ENCODE assay signal across 15 mouse cellular contexts in the genomic region with DNA sequence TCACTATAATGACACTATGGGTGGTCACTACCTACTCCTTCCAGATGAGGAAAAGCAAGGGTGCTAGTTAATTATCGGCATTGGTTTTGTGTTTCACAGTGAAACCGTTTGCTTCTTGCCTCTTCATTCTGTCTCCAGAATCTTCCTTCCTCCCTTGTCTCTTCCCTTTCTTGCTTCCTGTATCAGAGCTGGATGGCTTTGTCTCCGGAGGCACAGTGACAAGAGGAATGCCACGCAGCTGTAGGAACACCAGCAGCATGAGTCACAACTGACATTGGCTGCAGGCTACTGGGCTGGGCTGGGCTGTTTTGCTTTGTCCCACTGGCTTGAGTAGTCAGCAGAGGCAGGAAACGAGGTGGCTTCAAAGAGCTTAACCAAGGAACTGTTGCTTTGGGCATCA. TPM values are rescaled to one million over a fixed set of nuclear protein-coding genes. Genes with fewer than 3 reads are reported as not detected.
DNase-seq lines count a peak whose midpoint lies in the region; TF ChIP-seq lines count a peak whose summit lies in the region.
"Had no signal": no experiment of that assay in that cellular context is flagged by ENCODE, and none has a peak within 500 bp of the region (broad histone marks: within the 10 kb centered on the region; RNA-seq: fewer than 3 reads in every experiment).

No protein-coding gene starts in this region.

- H3K27ac ChIP-seq in layer of hippocampus, adult 2 months, result peak overlapping the region; percentile 85
- H3K27ac ChIP-seq: midbrain, embryonic 10.5 days had no signal

- TF ChIP-seq POLR2A in myocyte (IDR thresholded peaks at IDR 0.05; ENCODE audit: insufficient read length, low read depth), result no peak

- H3K36me3 ChIP-seq in myocyte (ENCODE audit: control insufficient read depth, insufficient read depth), result no peaks in the 10 kb centered on the region
- H3K36me3 ChIP-seq: midbrain, embryonic 10.5 days had no signal

- H3K27me3 ChIP-seq in myocyte (ENCODE audit: control insufficient read depth, insufficient read depth, insufficient read length), result no peaks in the 10 kb centered on the region

- DNase-seq in heart, adult 11 months, result peak; percentile 95
- DNase-seq in heart, postnatal 10 days, result no peak
- no peak for DNase-seq in layer of hippocampus, adult 2 months (ENCODE audit: low spot score in 2 of 2)
- no peak for DNase-seq in layer of hippocampus, postnatal 25 days (ENCODE audit: extremely low spot score in 1 of 2, low spot score in 1 of 2)
- DNase-seq in adipocyte (ENCODE audit: low spot score), result peak; percentile 12
- DNase-seq in spleen, adult 18-20 months, result no peak
- DNase-seq: cerebellum, adult 11 months; right cerebral cortex, postnatal 14 days; thymus, adult 2 months had no signal

- TF ChIP-seq CTCF in layer of hippocampus, adult 2 months (conservative IDR thresholded peaks at IDR 0.05), result no peak

- H3K4me2 ChIP-seq in myocyte (ENCODE audit: low read depth), result peak overlapping the region; percentile 97

- no peak overlapping the region for H3ac ChIP-seq in myocyte (ENCODE audit: control insufficient read depth, insufficient read length)

- H3K79me2 ChIP-seq in myocyte (ENCODE audit: control insufficient read depth, insufficient read depth), result no peaks in the 10 kb centered on the region

- H3K4me3 ChIP-seq in layer of hippocampus, adult 2 months, result peak overlapping the region; percentile 31
- no peak overlapping the region for H3K4me3 ChIP-seq in myocyte
- H3K4me3 ChIP-seq: erythroblast, embryonic 14.5 days; midbrain, embryonic 10.5 days had no signal

- intact Hi-C loops in heart, postnatal 10 days (cut with DNase I), result loop anchor here (10.0 kb wide), 1 partner anchor 521 kb away; no protein-coding TSS in a partner anchor

TF ChIP-seq in myocyte, 11 proteins besides CTCF, POLR2A, EP300 and RAD21:
- TF ChIP-seq MAX (IDR thresholded peaks at IDR 0.05; ENCODE audit: low read depth), result no peak
- TF ChIP-seq TCF3 (IDR thresholded peaks at IDR 0.05; ENCODE audit: insufficient read length, low read depth), result no peak
- peak in 2 of 3 experiments; percentile 37 to 81 for TF ChIP-seq MYOD1 (IDR thresholded peaks at IDR 0.05; ENCODE audit: control insufficient read depth in 1 of 3, insufficient read length in 2 of 3, low read depth in 2 of 3)
- TF ChIP-seq MYOG (IDR thresholded peaks at IDR 0.05; ENCODE audit: control insufficient read depth in 1 of 3, insufficient read depth in 1 of 3, insufficient read length in 2 of 3, low read depth in 2 of 3), result peak in 1 of 3 experiments; percentile 74
- no peak for TF ChIP-seq REST (IDR thresholded peaks at IDR 0.05; ENCODE audit: insufficient read depth, insufficient read length)
- TF ChIP-seq TCF12 (IDR thresholded peaks at IDR 0.05; ENCODE audit: insufficient read depth, poor library complexity, severe bottlenecking), result peak; percentile 18
- no peak for TF ChIP-seq POLR2AphosphoS2 (IDR thresholded peaks at IDR 0.05; ENCODE audit: insufficient read length, low read depth)
- TF ChIP-seq SRF (IDR thresholded peaks at IDR 0.05; ENCODE audit: control insufficient read depth, insufficient read length, low read depth), result no peak
- no peak for TF ChIP-seq CEBPB (IDR thresholded peaks at IDR 0.05; ENCODE audit: insufficient read depth, poor library complexity, severe bottlenecking)

RNA-seq across cellular contexts. Expression of a gene that starts 6.4 kb away (rescaled TPM):
- under 1 TPM; 0.12 to 0.14 TPM for total RNA-seq in heart, postnatal 10 days (2021)
- total RNA-seq in layer of hippocampus, adult 2 months (2021), result 1 to 10 TPM; 4.2 to 5.3 TPM
- total RNA-seq in layer of hippocampus, postnatal 25 days (2021), result 1 to 10 TPM; 4.5 to 5.1 TPM
- polyA plus RNA-seq in myocyte (2012; fragmentation: generic; extraction: Trizol), result 0.50 TPM
- total RNA-seq: CH12.LX; granulocyte monocyte progenitor cell, adult 5-6 weeks; liver, adult 2 months had no signal

Comparison
In these comparisons a context has a peak if more than half of its experiments do, and no peak if none do; other contexts are left out.
1. DNase-seq: peak in heart, adult 11 months (single experiment) and adipocyte (single experiment); none in heart, postnatal 10 days (0 of 2), layer of hippocampus, adult 2 months (0 of 2), layer of hippocampus, postnatal 25 days (0 of 2) and spleen, adult 18-20 months (0 of 2).
2. RNA of a gene that starts 6.4 kb away (total RNA-seq): 4.2 to 5.3 TPM in layer of hippocampus, adult 2 months and 4.5 to 5.1 TPM in layer of hippocampus, postnatal 25 days; 0.12 to 0.14 TPM in heart, postnatal 10 days; every median in the first group is over 4 times any median in the second.